Mouse (Mus musculus): Measurements from ENCODE around the gene Mmp25. TPM values are rescaled to one million over a fixed set of nuclear protein-coding genes. Genes with fewer than 3 reads are reported as not detected.

Gene Mmp25
- polyA plus RNA-seq, 1 experiment from 2014 or later: 0.51 TPM

DNA sequence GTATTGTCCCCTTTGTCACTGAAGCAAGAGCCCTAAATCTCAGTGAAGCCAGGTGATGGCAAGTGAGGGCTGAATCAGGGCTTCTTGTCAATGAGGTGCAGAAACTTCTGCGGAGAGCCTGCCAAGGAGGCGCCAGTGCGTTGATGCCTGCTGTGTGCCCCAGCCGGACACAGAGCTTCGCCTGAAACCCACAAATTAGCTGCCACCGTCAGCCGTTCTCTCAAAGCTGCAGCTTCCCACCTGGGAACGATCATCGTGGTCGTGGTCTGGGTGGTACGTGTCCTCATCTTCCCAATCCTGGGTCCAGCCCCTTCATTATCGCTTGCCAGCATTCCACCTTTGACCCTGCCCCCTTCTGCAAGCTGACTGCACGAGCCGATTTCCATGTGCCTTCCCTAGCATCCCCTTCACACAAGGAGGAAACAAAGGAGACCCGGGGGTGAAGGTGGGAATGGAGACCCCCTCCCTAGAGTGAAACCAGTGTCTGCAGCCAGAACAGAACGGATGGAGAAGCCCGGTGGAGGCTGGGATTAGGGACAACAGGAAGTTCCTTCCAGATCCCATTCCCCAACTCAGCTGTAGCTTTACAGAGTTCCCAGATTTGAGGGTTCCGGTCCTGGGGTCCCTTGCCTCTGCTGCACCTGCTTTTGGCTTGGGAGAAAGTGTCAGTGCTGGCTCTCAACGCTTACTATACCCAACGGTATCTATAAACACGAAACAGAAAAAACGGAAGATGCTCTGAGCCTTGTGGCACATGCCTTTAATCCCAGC lies 59.2 kb downstream of the Mmp25 start:
- peak; percentile 82 for DNase-seq (ENCODE audit: low spot score)
- Histone ChIP-seq H3K4me3 (ENCODE audit: low read depth, low read length) (peak overlapping the region; percentile 69), H3K9ac (ENCODE audit: low read length) (peak overlapping the region; percentile 65), H3K4me2 (ENCODE audit: low read length) (peak overlapping the region; percentile 68), H3K36me3 (ENCODE audit: control insufficient read depth, insufficient read depth, low read length) (peaks cover 16% of the 10 kb centered on the region; the same call in 1 of the 2 replicates), H3K27me3 (replicated peaks; ENCODE audit: control insufficient read depth, insufficient read depth, low read length) (no peaks in the 10 kb centered on the region), H3K4me1 (replicated peaks; ENCODE audit: control insufficient read depth, insufficient read depth, low read length) (peaks cover 17% of the 10 kb centered on the region), H3K9me3 (ENCODE audit: control insufficient read depth, low read length) (no peaks in the 10 kb centered on the region), H3K27ac (ENCODE audit: low read depth) (no peak overlapping the region)
- ATAC-seq (replicated peaks; ENCODE audit: low FRiP score, low TSS enrichment, low read depth): peak; percentile 78
- under 1% methylated on average over 22 of the region's 22 CpGs for WGBS

- ATAC-seq (replicated peaks; ENCODE audit: low FRiP score, low TSS enrichment, low read depth) (no peak), DNase-seq (ENCODE audit: low spot score) (no peak)
- peaks cover 27% of the 10 kb centered on the region for H3K36me3 ChIP-seq (ENCODE audit: control insufficient read depth, insufficient read depth, low read length)
- H3K27me3 ChIP-seq (replicated peaks; ENCODE audit: control insufficient read depth, insufficient read depth, low read length): no peaks in the 10 kb centered on the region
- WGBS: 84% methylated on average over 8 of the region's 8 CpGs
- peak overlapping the region; percentile 69; the same call in 1 of the 2 replicates for H3K4me3 ChIP-seq (ENCODE audit: low read depth, low read length)
- no peaks in the 10 kb centered on the region for H3K9me3 ChIP-seq (ENCODE audit: control insufficient read depth, low read length)
- H3K27ac ChIP-seq (ENCODE audit: low read depth): no peak overlapping the region
- peak overlapping the region; percentile 65 for H3K9ac ChIP-seq (ENCODE audit: low read length)
- H3K4me1 ChIP-seq (replicated peaks; ENCODE audit: control insufficient read depth, insufficient read depth, low read length): peaks cover 17% of the 10 kb centered on the region
- peak overlapping the region; percentile 68 for H3K4me2 ChIP-seq (ENCODE audit: low read length)
These were observed 60.3 kb downstream of the Mmp25 start for GRCm38 (mm10) chr17:23584786-23585185.

Other genes with a start within 250 kb of the Mmp25 start
- not detected in 2 replicates for gene Vmn2r117, start 165.6 kb downstream of the Mmp25 start, polyA plus RNA-seq (2014; fragmentation: Nextera tagmentation; extraction: Ambion mirVana)
- 19.1 and 19.7 TPM in 2 replicates for gene Zfp213, start 81.0 kb downstream of the Mmp25 start, polyA plus RNA-seq (2014; fragmentation: Nextera tagmentation; extraction: Ambion mirVana)
- 12.3 and 14.8 TPM in 2 replicates for gene Zfp13, start 45.8 kb downstream of the Mmp25 start, polyA plus RNA-seq (2014; fragmentation: Nextera tagmentation; extraction: Ambion mirVana)
- gene Zscan10, start 44.4 kb downstream of the Mmp25 start, polyA plus RNA-seq (2014; fragmentation: Nextera tagmentation; extraction: Ambion mirVana): 0.14 TPM in 1 of 2 replicates, not detected in the other
- gene Bicdl2, start 15.2 kb upstream of the Mmp25 start, polyA plus RNA-seq (2014; fragmentation: Nextera tagmentation; extraction: Ambion mirVana): 1.5 and 2.1 TPM in 2 replicates
- gene Hcfc1r1, start 28.3 kb upstream of the Mmp25 start, polyA plus RNA-seq (2014; fragmentation: Nextera tagmentation; extraction: Ambion mirVana): 83.3 and 84.8 TPM in 2 replicates
- gene Thoc6, start 28.6 kb upstream of the Mmp25 start, polyA plus RNA-seq (2014; fragmentation: Nextera tagmentation; extraction: Ambion mirVana): 45.8 and 50.2 TPM in 2 replicates
- 23.3 and 24.4 TPM in 2 replicates for gene Tnfrsf12a, start 32.2 kb upstream of the Mmp25 start, polyA plus RNA-seq (2014; fragmentation: Nextera tagmentation; extraction: Ambion mirVana)
- 88.4 and 97.9 TPM in 2 replicates for gene Cldn6, start 34.0 kb upstream of the Mmp25 start, polyA plus RNA-seq (2014; fragmentation: Nextera tagmentation; extraction: Ambion mirVana)
- gene Cldn9, start 38.7 kb upstream of the Mmp25 start, polyA plus RNA-seq (2014; fragmentation: Nextera tagmentation; extraction: Ambion mirVana): 1.1 and 1.3 TPM in 2 replicates
- gene 1520401A03Rik, start 77.5 kb upstream of the Mmp25 start, polyA plus RNA-seq (2014; fragmentation: Nextera tagmentation; extraction: Ambion mirVana): 0.04 TPM in 1 of 2 replicates, not detected in the other
- 53.6 and 57.9 TPM in 2 replicates for gene Pkmyt1, start 81.1 kb upstream of the Mmp25 start, polyA plus RNA-seq (2014; fragmentation: Nextera tagmentation; extraction: Ambion mirVana)
- 18.4 and 18.6 TPM in 2 replicates for gene Paqr4, start 95.6 kb upstream of the Mmp25 start, polyA plus RNA-seq (2014; fragmentation: Nextera tagmentation; extraction: Ambion mirVana)
- 0.16 and 0.19 TPM in 2 replicates for gene Kremen2, start 100.6 kb upstream of the Mmp25 start, polyA plus RNA-seq (2014; fragmentation: Nextera tagmentation; extraction: Ambion mirVana)
- gene Flywch1, start 126.3 kb upstream of the Mmp25 start, polyA plus RNA-seq (2014; fragmentation: Nextera tagmentation; extraction: Ambion mirVana): 58.6 and 69.4 TPM in 2 replicates
- gene Flywch2, start 140.8 kb upstream of the Mmp25 start, polyA plus RNA-seq (2014; fragmentation: Nextera tagmentation; extraction: Ambion mirVana): 21.2 and 21.5 TPM in 2 replicates
- gene Srrm2, start 145.3 kb upstream of the Mmp25 start, polyA plus RNA-seq (2014; fragmentation: Nextera tagmentation; extraction: Ambion mirVana): 451 and 452 TPM in 2 replicates
- gene Elob, start 183.9 kb upstream of the Mmp25 start, polyA plus RNA-seq (2014; fragmentation: Nextera tagmentation; extraction: Ambion mirVana): 1,105 and 1,121 TPM in 2 replicates
- gene Prss33, start 190.8 kb upstream of the Mmp25 start, polyA plus RNA-seq (2014; fragmentation: Nextera tagmentation; extraction: Ambion mirVana): 0.26 TPM in 1 of 2 replicates, not detected in the other
- 1.1 and 1.5 TPM in 2 replicates for gene Prss32, start 198.6 kb upstream of the Mmp25 start, polyA plus RNA-seq (2014; fragmentation: Nextera tagmentation; extraction: Ambion mirVana)
- 2.1 and 2.9 TPM in 2 replicates for gene Prss41, start 198.9 kb upstream of the Mmp25 start, polyA plus RNA-seq (2014; fragmentation: Nextera tagmentation; extraction: Ambion mirVana)
- not detected in 2 replicates for gene Prss21, start 222.8 kb upstream of the Mmp25 start, polyA plus RNA-seq (2014; fragmentation: Nextera tagmentation; extraction: Ambion mirVana)
- gene Dcpp1, start 235.6 kb upstream of the Mmp25 start, polyA plus RNA-seq (2014; fragmentation: Nextera tagmentation; extraction: Ambion mirVana): not detected in 2 replicates
- gene Dcpp2, start 235.6 kb upstream of the Mmp25 start, polyA plus RNA-seq (2014; fragmentation: Nextera tagmentation; extraction: Ambion mirVana): not detected in 2 replicates